Mouse (Mus musculus): ENCODE data around the gene Gnb1l. TPM values are rescaled to one million over a fixed set of nuclear protein-coding genes. Genes with fewer than 3 reads are reported as not detected.

Gene Gnb1l
- polyA plus RNA-seq, 1 experiment from 2014 or later: 13.3 TPM

DNA sequence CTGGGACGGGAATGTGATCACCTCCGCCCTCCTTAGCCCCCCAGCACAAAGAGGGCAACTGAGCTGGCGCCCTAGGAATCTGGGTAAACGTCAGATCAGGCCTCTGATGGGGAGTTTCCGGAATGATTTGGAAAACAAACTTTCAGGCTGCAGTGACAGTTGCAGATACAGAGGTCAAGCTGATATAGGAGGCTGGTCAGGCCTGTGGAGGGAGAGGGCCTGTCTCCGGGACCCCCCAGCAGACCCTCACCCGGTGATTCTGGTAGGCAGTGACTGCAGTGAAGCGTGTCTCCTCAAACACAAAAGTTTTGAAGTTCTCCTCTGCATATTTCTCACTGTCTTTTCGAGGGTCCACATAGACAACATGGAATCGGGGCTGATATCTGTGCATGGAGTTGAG, 84.7 kb downstream of the Gnb1l start:
- no peak for DNase-seq (ENCODE audit: low spot score)
- peaks cover 18% of the 10 kb centered on the region for H3K4me1 ChIP-seq (ENCODE audit: control insufficient read depth, insufficient read depth, low read length)
- no peak for ATAC-seq (ENCODE audit: insufficient read depth, low FRiP score, low TSS enrichment)
- 5% methylated on average over 10 of the region's 10 CpGs for WGBS
- H3K4me2 ChIP-seq (ENCODE audit: low read depth): no peak overlapping the region
- H3K27me3 ChIP-seq (ENCODE audit: control insufficient read depth, insufficient read depth, low read length): peaks cover 92% of the 10 kb centered on the region
- no peak overlapping the region for H3K9ac ChIP-seq (ENCODE audit: low read length)
- H3K9me3 ChIP-seq (ENCODE audit: control insufficient read depth, low read length): no peaks in the 10 kb centered on the region
- no peak overlapping the region for H3K27ac ChIP-seq (ENCODE audit: low read depth, low read length)
- no peaks in the 10 kb centered on the region for H3K36me3 ChIP-seq (ENCODE audit: control insufficient read depth, insufficient read depth, low read length)
- no peak overlapping the region for H3K4me3 ChIP-seq (ENCODE audit: low read depth, low read length)

GRCm38 (mm10) chr16:18583673-18584357, 85.3 kb downstream of the Gnb1l start:
- Histone ChIP-seq H3K4me1 (ENCODE audit: control insufficient read depth, insufficient read depth, low read length) (peaks cover 18% of the 10 kb centered on the region), H3K27ac (ENCODE audit: low read depth, low read length) (no peak overlapping the region), H3K4me2 (ENCODE audit: low read depth) (no peak overlapping the region; the same call in 1 of the 2 replicates), H3K4me3 (ENCODE audit: low read depth, low read length) (no peak overlapping the region), H3K27me3 (ENCODE audit: control insufficient read depth, insufficient read depth, low read length) (peaks cover 95% of the 10 kb centered on the region), H3K9me3 (ENCODE audit: control insufficient read depth, low read length) (no peaks in the 10 kb centered on the region), H3K36me3 (ENCODE audit: control insufficient read depth, insufficient read depth, low read length) (no peaks in the 10 kb centered on the region), H3K9ac (ENCODE audit: low read length) (no peak overlapping the region)
- 8% methylated on average over 10 of the region's 10 CpGs for WGBS
- no peak for ATAC-seq (ENCODE audit: insufficient read depth, low FRiP score, low TSS enrichment)
- no peak for DNase-seq (ENCODE audit: low spot score)

- Histone ChIP-seq H3K4me1 (ENCODE audit: control insufficient read depth, insufficient read depth, low read length) (peaks cover 18% of the 10 kb centered on the region), H3K27me3 (ENCODE audit: control insufficient read depth, insufficient read depth, low read length) (peaks cover 99% of the 10 kb centered on the region), H3K9ac (ENCODE audit: low read length) (no peak overlapping the region), H3K4me3 (ENCODE audit: low read depth, low read length) (0 out of 2 replicates have a peak overlapping the region, but pooled peaks have one; percentile 31), H3K4me2 (ENCODE audit: low read depth) (no peak overlapping the region), H3K9me3 (ENCODE audit: control insufficient read depth, low read length) (no peaks in the 10 kb centered on the region), H3K36me3 (ENCODE audit: control insufficient read depth, insufficient read depth, low read length) (no peaks in the 10 kb centered on the region), H3K27ac (ENCODE audit: low read depth, low read length) (no peak overlapping the region)
- WGBS: 5% methylated on average over 10 of the region's 10 CpGs
- DNase-seq (ENCODE audit: low spot score) (no peak), ATAC-seq (ENCODE audit: insufficient read depth, low FRiP score, low TSS enrichment) (no peak)
Measured at GRCm38 (mm10) chr16:18584901-18585510, 86.5 kb downstream of the Gnb1l start.

DNA sequence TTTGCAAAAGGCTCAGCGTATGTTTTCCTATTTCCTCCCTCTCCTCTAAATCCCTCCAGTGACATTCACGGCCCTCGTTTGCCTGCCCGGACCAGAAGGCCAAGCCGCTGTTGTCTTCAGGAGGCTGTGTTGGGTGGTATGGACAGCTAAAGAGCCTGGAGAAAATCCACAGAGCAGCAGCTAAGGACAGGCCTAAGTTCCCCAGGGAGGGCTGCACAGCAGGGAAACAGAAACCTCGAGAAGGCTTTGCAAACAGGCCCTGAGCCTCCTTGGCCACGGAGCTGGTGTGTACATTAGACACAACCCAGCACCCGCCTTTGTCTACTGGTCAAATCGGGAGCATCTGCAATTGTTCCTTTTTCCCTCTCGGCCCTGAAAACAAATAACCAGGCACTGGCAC, 87.2 kb downstream of the Gnb1l start:
- Histone ChIP-seq H3K9ac (ENCODE audit: low read length) (no peak overlapping the region), H3K27ac (ENCODE audit: low read depth, low read length) (no peak overlapping the region), H3K4me2 (ENCODE audit: low read depth) (no peak overlapping the region), H3K4me1 (ENCODE audit: control insufficient read depth, insufficient read depth, low read length) (peaks cover 18% of the 10 kb centered on the region), H3K4me3 (ENCODE audit: low read depth, low read length) (0 out of 2 replicates have a peak overlapping the region, but pooled peaks have one; percentile 31), H3K27me3 (ENCODE audit: control insufficient read depth, insufficient read depth, low read length) (peaks cover 99% of the 10 kb centered on the region), H3K36me3 (ENCODE audit: control insufficient read depth, insufficient read depth, low read length) (no peaks in the 10 kb centered on the region), H3K9me3 (ENCODE audit: control insufficient read depth, low read length) (no peaks in the 10 kb centered on the region)
- ATAC-seq (ENCODE audit: insufficient read depth, low FRiP score, low TSS enrichment) (no peak), DNase-seq (ENCODE audit: low spot score) (peak; percentile 62)
- under 1% methylated on average over 10 of the region's 10 CpGs for WGBS

GRCm38 (mm10) chr16:18586076-18586905, 87.8 kb downstream of the Gnb1l start:
- H3K4me1 ChIP-seq (ENCODE audit: control insufficient read depth, insufficient read depth, low read length): peaks cover 18% of the 10 kb centered on the region
- H3K9ac ChIP-seq (ENCODE audit: low read length): peak overlapping the region; percentile 47
- peak overlapping the region; percentile 31 for H3K4me3 ChIP-seq (ENCODE audit: low read depth, low read length)
- H3K27me3 ChIP-seq (ENCODE audit: control insufficient read depth, insufficient read depth, low read length): peaks cover 99% of the 10 kb centered on the region
- under 1% methylated on average over 81 of the region's 83 CpGs for WGBS
- ATAC-seq (ENCODE audit: insufficient read depth, low FRiP score, low TSS enrichment): no peak
- no peaks in the 10 kb centered on the region for H3K9me3 ChIP-seq (ENCODE audit: control insufficient read depth, low read length)
- H3K4me2 ChIP-seq (ENCODE audit: low read depth): peak overlapping the region; percentile 56
- no peak overlapping the region for H3K27ac ChIP-seq (ENCODE audit: low read depth, low read length)
- peak; percentile 51 for DNase-seq (ENCODE audit: low spot score)
- no peaks in the 10 kb centered on the region for H3K36me3 ChIP-seq (ENCODE audit: control insufficient read depth, insufficient read depth, low read length)

DNA sequence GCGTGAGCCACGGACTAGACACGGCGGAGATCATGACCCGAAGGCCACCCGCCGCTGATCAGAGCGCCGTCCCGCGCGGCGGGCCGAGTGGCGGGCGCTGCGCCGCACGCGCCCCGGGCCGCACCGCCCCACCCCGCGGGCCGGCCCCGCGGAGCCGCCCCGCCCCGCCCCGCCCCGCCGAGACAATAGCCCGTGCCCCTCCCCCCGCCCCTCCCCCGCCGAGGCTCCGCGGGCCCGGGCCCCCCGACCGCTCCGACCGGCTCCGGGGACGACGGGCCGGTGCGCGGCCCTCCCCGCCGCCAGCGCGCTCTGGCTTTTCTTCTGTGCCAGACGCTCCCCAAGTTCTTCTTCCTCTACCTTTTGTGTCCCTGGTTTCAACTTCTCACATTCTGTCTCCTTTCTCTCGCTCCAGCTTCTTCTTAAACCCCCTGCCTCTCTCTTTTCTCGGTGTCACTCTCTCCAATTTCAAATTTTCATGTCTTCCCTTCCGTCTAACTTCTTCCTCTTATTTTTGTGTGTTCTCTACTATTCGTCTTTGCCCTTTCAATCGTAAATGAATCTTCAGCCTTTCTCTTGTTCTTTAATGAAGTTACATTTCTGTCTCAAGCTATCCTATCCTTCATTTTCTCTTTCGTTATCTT, 88.5 kb downstream of the Gnb1l start:
- no peak for ATAC-seq (ENCODE audit: insufficient read depth, low FRiP score, low TSS enrichment)
- Histone ChIP-seq H3K4me1 (ENCODE audit: control insufficient read depth, insufficient read depth, low read length) (peaks cover 16% of the 10 kb centered on the region), H3K9ac (ENCODE audit: low read length) (peak overlapping the region; percentile 47), H3K4me3 (ENCODE audit: low read depth, low read length) (peak overlapping the region; percentile 31), H3K9me3 (ENCODE audit: control insufficient read depth, low read length) (no peaks in the 10 kb centered on the region), H3K36me3 (ENCODE audit: control insufficient read depth, insufficient read depth, low read length) (no peaks in the 10 kb centered on the region), H3K27me3 (ENCODE audit: control insufficient read depth, insufficient read depth, low read length) (peaks cover 99% of the 10 kb centered on the region), H3K27ac (ENCODE audit: low read depth, low read length) (no peak overlapping the region), H3K4me2 (ENCODE audit: low read depth) (peak overlapping the region; percentile 56)
- DNase-seq (ENCODE audit: low spot score): no peak
- WGBS: 1% methylated on average over 11 of the region's 62 CpGs

DNA sequence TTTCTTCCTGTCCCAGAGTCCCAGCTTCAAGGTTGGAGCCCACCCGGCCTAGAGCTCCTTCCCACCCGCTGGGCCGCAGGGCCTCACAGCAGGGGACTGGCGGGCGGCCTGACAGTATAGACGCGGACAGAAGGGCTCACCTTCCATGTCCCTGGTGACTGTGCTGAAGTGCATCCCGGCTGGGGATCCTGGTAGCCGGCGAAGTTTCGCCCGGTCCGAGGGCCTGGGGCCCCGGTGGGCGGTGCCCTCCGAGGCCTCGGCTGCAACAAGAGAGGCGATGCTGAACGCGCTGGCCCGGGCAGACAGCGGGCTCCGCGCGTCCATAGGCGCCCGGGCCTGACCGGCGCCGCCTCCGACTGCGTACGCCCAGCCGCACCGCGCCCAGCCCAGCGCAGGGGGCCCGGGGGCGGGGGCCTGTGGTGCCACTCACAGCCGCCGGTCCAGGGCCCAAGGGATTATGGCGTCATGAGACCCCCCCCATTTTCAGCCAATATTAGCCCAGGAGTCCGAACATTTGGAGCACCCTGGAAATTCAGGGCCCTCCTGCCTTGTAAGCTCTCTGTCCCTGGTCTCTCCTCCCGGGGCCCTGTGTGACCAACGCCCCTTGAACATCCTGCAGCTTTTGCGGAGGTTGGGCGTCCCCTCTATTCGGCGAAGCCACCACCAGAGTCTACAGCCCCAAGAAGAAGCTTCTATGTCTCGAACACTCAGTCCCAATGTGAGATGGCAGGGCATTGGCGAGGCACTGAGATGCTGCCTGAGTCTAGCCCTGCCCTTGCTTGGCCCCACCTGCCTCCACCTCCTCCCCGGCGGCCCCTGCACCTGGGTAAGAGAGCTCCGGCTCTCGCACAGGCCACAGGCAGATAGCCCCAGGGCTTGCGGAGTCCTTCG, 89.6 kb downstream of the Gnb1l start:
- Histone ChIP-seq H3K36me3 (ENCODE audit: control insufficient read depth, insufficient read depth, low read length) (no peaks in the 10 kb centered on the region), H3K27me3 (ENCODE audit: control insufficient read depth, insufficient read depth, low read length) (peaks cover 96% of the 10 kb centered on the region), H3K9ac (ENCODE audit: low read length) (no peak overlapping the region), H3K4me3 (ENCODE audit: low read depth, low read length) (peak overlapping the region; percentile 28), H3K4me2 (ENCODE audit: low read depth) (peak overlapping the region; percentile 37), H3K4me1 (ENCODE audit: control insufficient read depth, insufficient read depth, low read length) (peaks cover 15% of the 10 kb centered on the region), H3K9me3 (ENCODE audit: control insufficient read depth, low read length) (no peaks in the 10 kb centered on the region), H3K27ac (ENCODE audit: low read depth, low read length) (no peak overlapping the region)
- DNase-seq (ENCODE audit: low spot score) (peak; percentile 63), ATAC-seq (ENCODE audit: insufficient read depth, low FRiP score, low TSS enrichment) (no peak)
- WGBS: under 1% methylated on average over 57 of the region's 57 CpGs

DNA sequence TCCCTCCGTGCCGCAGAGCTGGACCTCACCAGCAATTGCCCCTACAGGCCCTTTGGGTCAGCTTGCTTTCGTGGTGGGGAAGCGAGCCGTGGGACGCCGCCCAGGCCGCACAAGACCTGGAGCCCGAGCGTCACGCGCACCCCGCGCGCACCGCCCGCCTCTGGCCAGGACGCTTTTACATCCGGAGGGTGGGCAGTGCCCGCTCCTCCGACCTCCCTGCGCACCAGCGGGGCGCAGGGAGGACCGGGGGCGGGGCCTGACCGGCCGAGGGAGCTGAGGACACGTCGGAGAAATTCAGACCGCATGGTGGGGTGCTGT, 90.2 kb downstream of the Gnb1l start:
- ATAC-seq (ENCODE audit: insufficient read depth, low FRiP score, low TSS enrichment) (no peak), DNase-seq (ENCODE audit: low spot score) (peak; percentile 35)
- H3K27ac ChIP-seq (ENCODE audit: low read depth, low read length): no peak overlapping the region
- no peak overlapping the region; the same call in 1 of the 2 replicates for H3K4me2 ChIP-seq (ENCODE audit: low read depth)
- 1% methylated on average over 31 of the region's 31 CpGs for WGBS
- no peaks in the 10 kb centered on the region for H3K36me3 ChIP-seq (ENCODE audit: control insufficient read depth, insufficient read depth, low read length)
- peaks cover 96% of the 10 kb centered on the region for H3K27me3 ChIP-seq (ENCODE audit: control insufficient read depth, insufficient read depth, low read length)
- H3K9me3 ChIP-seq (ENCODE audit: control insufficient read depth, low read length): no peaks in the 10 kb centered on the region
- H3K9ac ChIP-seq (ENCODE audit: low read length): no peak overlapping the region
- no peak overlapping the region for H3K4me3 ChIP-seq (ENCODE audit: low read depth, low read length)
- H3K4me1 ChIP-seq (ENCODE audit: control insufficient read depth, insufficient read depth, low read length): peaks cover 15% of the 10 kb centered on the region

Measured in neural tube, embryonic 11.5 days (tissue).